Mouse (Mus musculus): Measurements from ENCODE around the gene Cyp11a1.

Cyp11a1 gene

DNA sequence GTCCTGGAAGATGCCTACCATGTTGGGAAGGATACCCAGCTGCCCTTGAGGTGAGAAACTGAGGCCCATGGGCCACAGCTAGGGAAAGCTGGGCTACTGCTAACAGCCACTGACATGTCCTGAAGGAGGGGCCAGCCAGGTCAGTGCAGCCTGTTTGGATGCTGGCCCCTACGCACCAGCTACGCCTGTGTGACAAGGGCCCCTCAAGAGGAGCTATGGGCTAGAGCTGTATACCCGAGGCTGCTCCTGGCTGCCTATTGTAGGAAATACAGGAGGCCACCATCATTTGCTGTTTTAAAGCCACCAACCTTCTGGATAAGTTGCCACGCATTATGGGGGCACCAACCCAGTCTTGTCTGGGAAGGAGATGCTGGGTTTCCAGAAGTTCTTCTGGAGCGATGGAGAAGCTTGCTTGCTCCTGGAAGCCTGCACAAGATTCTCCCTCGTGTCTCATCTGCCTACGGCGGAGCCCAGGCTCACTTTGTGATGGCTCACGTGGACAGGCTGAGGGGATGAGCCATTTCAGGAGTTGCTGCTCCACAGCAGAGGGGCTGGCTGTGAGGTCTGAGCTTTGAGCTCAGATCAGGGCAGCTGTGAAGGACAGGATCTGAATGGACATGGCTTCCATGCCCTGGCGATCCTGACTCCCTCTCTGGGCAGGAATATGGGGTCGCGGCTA lies 2.3 kb downstream of the Cyp11a1 start:
- no peak for DNase-seq (ENCODE audit: low read depth, low spot score)

DNA sequence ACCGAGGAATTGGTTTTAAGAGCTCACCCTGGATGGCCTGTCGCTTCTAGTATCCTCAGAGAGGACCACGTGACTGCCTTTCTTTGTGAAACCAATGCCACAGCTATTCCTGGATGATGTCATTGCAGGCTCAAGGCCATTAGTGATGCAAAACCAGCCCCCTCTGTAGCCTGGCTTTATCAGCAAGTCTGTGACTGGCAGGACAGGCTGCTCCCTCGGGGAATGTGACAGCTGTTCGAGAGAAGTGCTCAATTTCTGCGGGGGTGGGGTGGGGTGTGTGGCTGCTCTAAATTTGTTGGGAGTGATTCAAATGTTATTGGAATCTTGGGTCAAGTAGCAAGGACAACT lies 2.8 kb downstream of the Cyp11a1 start:
- peak; percentile 94 for DNase-seq (ENCODE audit: low read depth, low spot score)

DNA sequence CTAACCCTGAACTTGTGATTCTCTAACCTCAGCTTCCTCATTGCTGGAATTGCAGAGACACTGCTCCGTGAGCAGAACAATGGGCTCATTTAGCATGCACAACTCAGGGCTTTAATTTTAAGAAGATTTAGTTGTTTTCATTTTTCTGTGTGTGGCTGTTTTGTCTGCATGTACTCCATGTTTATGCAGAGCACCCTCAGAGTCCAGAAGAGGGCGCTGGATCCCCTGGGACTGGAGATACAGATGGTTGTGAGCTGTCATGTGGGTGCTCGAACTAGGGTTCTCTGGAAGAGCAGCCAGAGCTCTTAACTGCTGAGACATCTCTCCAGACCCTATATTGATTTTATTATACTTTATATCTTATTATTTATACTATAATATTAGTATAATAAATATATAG lies 3.4 kb downstream of the Cyp11a1 start:
- DNase-seq (ENCODE audit: low read depth, low spot score), result peak; percentile 63

DNA sequence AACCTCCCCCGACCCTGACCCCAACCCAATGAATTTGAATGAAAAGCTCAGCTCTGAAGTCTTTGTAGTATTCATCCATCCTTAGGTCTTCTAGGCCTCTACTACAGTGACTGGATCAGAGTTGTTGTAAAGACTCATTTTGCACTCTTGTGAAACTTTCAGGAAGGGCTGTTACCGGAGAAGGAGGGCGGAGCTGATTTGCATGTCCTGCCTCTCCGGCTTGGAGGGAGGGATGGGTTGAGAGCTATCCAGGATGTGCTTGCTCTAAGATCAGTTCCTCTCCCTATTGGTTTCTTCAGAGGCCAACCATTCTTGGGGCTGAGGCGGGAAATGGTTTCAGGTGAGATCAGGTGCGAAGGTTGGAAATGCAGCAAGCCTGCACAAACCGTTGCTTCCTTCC lies 4.8 kb downstream of the Cyp11a1 start:
- DNase-seq (ENCODE audit: low read depth, low spot score), result peak; percentile 88

DNA sequence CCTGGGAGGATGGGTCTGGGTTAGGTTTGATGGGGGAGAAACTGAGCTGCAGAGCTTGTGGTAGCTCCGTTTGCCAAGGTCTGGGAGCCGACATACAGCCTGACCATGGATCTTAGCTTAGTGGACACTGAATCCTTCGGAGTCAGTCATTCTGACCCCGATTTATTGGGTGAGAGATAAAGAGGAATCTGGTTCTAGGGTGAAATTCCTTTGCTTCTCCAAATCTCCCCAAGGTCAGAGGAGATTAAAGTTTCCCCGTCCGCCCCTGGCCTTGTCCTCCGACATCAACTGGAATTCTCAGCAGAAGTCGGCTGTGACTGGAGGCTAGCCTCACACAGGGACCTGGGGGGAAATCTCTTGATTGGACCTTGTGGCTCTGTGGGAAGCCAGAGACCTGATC lies 5.3 kb downstream of the Cyp11a1 start:
- no peak for DNase-seq (ENCODE audit: low read depth, low spot score)

DNA sequence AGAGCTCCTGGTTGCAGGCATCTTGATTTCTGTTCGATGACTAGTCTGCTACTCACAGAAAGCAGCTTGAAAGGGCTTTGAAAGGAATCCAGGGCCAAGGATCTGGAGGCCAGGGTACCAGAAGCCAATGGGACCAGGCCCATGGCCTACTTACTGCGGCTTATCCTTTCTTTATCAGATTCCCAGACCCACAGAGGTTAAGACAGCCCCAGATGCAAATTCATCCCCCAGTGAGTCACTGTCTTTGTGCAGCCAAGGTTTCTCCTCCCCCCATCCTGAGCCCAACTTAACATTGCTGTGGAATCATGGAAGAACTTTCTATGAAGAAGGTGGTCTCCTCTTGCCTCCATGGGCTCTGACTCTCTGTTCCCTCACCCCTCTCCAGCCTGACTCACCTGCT lies 6.3 kb downstream of the Cyp11a1 start:
- no peak for DNase-seq (ENCODE audit: low read depth, low spot score)

DNA sequence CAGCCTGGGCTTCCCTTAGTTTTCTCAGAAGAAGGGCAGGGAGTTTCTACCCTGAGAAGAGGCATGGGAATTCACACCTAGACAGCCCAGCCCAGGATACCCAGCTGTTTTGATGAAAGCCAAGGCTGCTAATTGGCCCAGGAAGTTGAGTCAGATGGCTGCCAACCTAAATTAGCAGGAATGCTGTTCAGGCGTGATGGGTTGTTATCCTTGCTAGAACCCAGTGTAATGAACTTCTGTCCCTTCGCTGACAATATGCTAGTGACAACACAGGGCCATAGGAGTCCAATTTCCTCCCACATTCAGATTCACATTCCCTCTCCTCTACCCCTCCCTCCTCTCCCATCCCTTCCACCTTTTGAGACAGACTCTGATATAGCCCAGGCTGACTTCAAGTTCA lies 6.7 kb downstream of the Cyp11a1 start:
- no peak for DNase-seq (ENCODE audit: low read depth, low spot score)

DNA sequence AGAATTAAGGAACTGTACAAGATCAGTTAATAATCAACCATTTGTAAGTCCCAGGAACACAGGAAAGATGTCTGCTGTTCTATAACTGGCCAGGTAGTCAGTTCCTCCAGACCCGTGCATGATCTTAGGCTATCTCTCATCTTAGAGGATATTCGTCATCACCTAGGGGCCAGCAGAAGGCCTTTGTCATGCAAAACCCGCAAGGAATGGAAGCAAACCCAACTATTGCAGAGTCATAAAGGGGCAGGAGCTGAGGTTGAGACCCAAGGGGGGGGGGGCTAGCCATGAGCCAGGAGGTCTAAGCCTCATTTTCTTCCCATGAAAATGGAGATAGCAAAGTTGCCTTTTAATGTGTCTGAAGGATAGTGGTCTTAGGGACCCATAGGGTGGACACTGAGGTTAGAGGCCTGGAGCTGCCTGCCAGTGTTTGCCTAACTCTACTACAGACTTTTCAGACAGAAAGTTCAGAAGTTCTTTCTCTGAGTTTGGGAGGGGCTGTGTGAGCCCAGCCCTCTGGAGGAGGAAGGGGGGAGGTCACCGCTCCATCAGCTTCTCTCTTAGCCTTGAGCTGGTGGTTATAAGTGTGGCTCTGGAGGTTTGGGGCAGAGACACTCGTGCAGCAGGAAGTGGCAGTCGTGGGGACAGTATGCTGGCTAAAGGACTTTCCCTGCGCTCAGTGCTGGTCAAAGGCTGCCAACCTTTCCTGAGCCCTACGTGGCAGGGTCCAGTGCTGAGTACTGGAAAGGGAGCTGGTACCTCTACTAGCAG lies 8.4 kb downstream of the Cyp11a1 start:
- no peak for DNase-seq (ENCODE audit: low read depth, low spot score)

DNA sequence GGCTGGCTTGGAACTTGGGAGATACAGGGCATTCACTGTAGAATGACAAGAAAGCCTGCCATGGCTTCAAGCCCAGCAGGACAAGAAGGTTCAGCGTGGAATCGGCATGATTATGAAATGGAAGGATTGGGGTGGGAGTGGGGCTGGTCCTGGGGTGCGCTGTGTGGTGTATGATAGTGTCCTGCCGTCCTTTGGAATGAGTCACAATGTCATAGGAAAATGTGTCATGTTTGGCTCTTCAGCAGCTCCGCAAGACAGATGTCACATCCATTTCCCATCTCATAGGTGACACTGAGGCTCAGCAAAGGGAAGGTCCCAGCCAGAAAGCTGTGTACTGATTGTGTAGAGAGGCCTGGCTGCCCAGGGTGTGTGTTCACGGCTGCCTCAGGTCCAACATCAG lies 9.6 kb downstream of the Cyp11a1 start:
- no peak for DNase-seq (ENCODE audit: low read depth, low spot score)

DNA sequence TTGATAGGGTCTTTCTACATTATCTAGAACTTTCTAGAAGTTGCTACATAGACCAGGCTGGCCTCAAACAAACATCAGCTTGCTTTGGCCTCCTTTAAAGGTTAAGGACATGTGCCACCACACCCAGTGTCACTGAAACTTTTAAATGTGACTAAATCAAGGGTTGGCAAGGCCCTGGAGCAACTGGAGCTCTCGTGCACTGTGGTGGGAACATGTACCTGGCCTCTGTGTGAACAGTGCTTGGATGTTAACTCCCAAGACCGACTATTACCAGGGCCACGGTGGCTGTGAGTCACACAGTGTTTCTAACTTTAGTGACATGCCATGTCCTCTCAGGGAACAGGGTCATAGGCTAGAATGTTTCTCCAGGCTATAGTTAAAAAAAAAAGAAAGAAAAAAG lies 10.8 kb downstream of the Cyp11a1 start:
- no peak for DNase-seq (ENCODE audit: low read depth, low spot score)

DNA sequence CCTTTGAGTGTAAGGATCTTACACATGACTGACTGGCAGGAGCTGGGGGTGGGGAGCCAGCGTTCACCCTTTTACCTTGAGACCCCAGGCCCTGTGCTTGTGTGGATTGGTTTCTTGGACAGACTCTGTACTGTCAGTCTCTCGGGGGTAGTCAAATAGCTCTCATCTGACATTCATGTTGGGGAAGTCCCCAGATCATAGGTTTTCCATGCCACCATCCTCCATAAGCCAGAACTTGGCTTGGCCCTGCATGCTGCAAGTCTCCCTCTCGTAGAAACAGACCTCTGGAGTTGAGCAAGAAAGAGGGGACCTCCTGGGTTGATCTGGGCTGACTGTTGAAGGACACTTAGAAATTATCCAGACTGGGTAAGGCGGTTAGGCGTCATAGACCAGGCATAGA lies 12.2 kb downstream of the Cyp11a1 start:
- DNase-seq (ENCODE audit: low read depth, low spot score), result no peak

DNA sequence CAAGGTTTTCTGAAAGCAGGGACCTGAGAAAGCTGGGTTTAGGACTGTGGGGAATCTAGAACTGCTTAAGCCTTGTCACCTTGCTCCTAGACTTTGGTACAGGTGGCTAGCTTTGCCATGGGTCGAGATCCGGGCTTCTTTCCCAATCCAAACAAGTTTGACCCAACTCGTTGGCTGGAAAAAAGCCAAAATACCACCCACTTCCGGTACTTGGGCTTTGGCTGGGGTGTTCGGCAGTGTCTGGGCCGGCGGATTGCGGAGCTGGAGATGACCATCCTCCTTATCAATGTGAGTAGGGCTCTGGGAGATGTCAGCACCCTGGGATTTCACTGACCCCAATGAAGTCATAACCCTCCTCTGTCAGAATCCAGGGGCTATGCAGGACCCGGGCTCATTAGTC lies 19.8 kb downstream of the Cyp11a1 start:
- no peak for DNase-seq (ENCODE audit: low read depth, low spot score)

DNA sequence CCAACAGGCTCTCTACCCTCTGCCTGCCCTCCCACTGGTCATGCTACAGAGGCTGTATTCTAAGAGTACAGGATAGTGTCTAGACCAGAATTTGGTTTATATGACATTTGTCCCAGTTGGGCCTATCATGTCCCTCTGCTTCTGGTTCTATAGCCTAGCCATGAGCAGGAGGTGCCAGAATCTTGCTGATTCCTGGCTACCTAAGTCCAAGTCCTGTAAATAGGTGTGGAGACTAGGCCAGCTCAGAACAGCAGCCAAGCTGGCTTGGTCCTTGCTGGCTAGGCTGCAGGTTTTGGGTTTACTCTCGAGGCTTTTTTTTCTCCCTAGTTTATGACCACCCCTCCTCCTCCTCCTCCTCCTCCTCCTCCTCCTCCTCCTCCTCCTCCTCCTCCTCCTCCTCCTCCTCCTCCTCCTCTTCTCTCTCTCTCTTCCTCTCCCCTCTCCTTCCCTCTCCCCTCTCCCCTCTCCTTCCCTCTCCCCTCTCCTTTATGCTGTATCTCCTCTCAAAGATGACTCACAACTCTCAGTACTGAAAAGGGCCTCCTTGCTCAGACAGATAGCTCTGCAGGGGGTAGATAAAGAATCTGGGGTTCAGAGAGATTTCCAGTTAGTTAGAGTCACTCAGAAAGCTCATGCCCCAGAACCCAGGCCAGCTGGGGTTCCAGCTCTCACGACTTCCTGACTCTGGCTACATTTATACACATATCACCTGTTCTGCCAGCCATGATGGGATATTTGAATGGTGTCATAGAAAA lies 21.4 kb downstream of the Cyp11a1 start:
- DNase-seq (ENCODE audit: low read depth, low spot score), result no peak

DNA sequence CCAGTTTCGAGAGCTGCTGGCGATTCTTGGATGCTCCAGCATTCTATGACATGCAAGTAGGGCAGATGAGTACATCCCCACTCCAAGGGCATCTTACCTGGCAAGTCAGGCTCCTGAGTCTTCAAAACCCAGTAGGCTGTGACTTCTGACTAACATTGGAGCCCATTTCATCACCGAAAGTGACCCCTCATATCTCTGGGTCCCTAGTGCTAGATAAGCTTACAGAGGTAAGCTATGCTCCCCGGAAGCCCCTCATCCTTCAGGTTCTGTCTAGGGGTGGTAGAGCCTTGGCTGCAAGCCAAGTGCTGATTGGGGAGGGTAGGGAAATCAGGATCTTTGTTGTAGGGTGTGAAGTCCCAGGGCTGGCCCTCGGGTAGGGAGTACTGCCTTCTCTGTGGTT lies 22.6 kb downstream of the Cyp11a1 start:
- no peak for DNase-seq (ENCODE audit: low read depth, low spot score)

DNA sequence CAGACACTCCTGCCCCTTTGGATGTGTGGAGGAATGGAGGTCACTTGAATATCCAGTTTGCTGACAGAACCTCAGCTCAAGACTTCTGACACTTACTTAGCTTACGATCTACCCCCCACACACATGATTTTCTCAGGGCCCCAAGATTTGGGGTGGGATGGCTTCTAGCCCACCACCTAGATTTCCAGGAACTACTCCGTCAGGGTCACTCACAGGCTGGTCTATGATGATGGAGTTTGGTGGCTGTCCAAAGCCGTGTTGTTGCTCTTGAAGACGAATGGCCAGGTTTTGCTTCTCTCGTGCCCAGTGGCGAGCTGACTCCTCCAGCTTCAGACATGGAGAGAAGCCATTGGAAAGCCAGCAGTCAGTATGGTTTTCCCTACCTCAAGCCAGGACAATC lies 23.4 kb downstream of the Cyp11a1 start:
- no peak for DNase-seq (ENCODE audit: low read depth, low spot score)

DNA sequence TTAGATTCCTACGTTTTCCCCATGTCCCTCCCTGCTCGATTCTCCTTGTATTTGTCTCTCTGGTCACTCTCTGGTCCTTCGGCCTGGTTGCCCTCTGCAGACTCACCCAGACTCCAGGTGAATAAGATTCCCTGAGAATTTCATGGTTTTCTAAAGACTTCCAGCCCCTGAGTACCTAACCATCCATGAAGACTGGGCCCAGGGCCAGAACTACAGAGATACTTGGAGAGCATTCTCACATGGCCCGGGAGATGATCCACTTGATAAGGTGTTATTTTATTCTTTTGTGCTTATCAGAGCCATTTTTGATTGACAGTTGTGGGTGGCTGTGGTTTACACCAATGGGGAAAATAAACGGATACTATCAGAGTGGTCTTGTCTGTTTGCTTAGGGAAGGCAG lies 25.7 kb downstream of the Cyp11a1 start:
- DNase-seq (ENCODE audit: low read depth, low spot score), result no peak

DNA sequence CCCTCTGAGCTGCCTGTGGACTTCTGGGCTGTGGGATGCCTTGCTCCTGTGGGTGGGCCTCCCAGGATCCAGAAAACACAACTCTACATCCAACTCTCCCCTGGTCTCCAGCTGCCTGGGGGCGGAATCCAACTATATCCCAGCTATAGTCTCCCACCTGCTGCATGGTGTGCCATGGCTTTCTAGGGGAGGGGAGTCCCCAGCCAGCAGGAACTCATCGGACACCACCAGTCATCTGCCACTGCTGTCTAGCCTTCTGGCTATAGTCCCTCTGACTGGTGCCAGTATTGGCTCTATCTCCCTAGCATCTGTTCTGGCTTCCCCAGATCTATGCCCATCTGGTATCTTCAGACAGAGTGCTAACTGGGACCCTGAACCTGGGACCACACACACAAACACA lies 29.3 kb downstream of the Cyp11a1 start:
- DNase-seq (ENCODE audit: low read depth, low spot score), result no peak

DNA sequence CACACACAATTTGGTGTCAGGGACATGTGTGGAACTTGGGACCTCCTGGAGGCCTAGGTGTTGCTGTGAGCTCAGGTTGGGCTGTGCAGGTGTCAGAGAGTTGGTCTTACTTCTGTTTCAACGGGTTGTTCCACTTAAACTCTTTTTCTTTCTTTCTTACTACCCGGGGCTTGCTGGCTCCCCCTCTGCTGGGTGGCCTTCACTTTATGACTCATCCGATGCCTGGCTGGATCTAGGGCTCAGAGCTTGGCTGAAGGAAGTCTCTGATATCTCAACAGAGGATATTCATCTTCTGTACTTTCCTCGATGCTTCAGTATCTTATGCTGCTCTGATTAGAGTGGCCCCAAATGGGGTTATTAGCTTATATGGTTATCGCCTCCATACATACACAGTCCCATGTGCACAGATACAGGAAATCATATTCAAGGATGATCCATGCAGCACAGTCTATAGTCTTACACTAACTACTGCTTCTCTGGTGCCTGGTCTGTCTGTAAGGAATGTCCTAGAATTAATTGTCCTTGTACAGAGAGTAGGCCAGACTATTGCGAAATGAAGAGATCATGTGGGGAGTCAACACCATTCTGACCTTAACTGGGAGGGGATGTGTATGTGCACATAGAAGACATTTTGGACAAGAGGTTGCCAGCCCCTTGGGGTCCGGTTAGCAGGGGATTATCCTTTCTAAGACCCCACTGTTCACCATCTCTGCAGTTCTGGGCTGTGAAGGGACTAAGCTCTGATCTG lies 29.9 kb downstream of the Cyp11a1 start:
- DNase-seq (ENCODE audit: low read depth, low spot score), result no peak

DNA sequence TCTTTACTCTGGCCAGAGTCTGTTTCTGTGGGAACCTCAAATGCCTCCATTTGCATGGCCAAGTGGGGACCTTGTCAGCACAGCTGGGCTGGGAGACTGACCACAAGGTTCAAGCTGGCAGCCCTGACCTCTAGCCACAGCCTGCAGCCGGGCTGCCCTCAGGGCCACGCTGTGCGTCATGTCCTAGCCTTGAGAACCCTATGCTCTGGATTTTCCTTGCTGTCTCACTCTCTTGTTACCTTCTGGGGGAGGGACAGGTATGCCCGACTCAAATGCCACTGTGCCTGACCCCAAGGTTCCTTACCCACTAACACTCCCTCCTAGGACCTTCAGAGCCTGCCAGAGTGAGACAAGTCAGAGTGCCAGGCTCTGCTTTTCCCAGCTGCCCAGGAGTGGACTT lies 30.8 kb downstream of the Cyp11a1 start:
- DNase-seq (ENCODE audit: low read depth, low spot score), result no peak

DNA sequence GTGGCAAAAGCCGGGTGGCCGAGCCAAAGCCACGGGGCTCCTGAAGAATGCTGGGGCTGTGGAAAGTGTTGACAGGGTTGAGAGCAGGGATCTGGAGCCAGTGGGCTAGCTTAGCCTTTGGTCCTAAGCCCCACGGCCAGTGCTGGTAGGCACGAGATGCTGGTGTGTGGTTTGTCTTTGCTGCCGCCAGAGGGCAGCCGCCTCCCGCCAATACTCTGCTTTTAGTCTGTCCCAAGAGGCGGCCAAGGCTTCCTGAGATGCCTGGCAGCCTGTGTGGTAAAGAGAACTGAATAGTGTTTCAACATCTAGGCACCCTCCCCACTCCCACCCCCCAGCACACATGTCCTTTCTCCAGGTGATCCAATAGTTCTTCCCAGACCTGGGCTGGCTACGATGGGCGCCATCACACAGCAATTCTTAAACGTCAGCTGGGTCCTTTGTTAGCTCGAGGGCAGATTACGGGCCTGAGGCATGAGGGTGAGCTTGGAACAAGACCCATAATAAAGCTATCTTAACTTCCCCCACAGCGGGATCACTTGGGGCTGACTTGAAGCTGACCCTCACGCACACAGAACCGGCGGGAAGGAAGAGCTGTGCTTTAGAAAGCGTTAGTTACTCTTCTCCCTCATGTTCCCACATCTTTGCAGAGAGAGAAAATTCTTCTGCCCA lies 32.4 kb downstream of the Cyp11a1 start:
- DNase-seq (ENCODE audit: low read depth, low spot score), result peak; percentile 76

DNA sequence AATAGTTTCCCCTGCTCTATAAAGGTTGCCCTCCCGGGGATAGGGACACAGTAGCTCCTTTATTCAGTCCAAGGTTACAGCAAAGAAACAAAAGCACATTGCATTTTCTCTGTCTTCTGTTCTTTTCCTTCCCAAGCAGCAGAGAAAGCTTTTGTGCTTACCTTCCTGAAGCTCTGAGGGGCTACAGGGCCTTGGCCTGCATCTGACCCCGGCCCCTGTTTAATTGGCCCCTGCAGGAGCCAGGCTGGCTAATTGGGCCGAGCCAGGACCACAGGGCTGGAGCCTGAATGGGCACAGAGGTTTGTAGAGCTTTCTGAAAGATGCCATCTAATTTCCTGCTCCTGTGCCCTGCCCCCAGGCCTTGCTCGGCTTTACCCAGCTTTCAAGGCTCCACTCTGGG lies 34.8 kb downstream of the Cyp11a1 start:
- peak; percentile 31 for DNase-seq (ENCODE audit: low read depth, low spot score)

DNA sequence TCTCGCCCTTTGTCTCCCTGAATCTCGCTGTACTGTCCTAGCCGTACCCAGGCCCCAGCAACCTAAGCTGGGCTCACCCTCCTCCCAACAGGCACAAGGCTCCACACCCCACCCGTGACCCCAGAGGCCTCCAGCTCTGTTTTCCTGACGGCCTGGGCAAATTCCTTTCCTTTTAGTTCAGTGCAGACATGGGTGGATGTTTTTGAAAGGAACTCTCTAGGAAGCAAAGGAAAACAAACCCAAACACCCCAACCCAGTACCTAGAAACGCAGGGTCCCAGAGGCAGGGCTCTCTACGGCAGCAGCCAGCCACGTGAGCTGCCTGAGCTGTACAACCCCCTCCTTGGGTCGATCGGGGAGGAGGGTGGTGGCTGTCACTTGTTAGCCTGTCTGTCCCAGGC lies 36.2 kb downstream of the Cyp11a1 start:
- no peak for DNase-seq (ENCODE audit: low read depth, low spot score)
